Mouse (Mus musculus): Measurements from ENCODE around the gene Ntsr2. TPM values are rescaled to one million over a fixed set of nuclear protein-coding genes. Genes with fewer than 3 reads are reported as not detected.

Ntsr2 gene
- 1 to 10 TPM; 7.9 to 9.3 TPM for total RNA-seq (2021)
- 15.1 and 20.5 TPM in 2 replicates for polyA plus RNA-seq (2012; rRNA removed)
- long read RNA-seq, transcript Ntsr2-201 (4 exons, 1,524 nt), result major isoform, 6 of 9 reads
- long read RNA-seq, partial matches to known transcripts, result 1 of 9 reads
- long read RNA-seq, other reads (novel, unspliced or antisense), result 0 of 9 reads

- no peak within 1 kb of the TSS; the same call in 1 of the 2 replicates for H3K27ac ChIP-seq
- 0 out of 2 replicates have a peak within 1 kb of the TSS, but pooled peaks have one; percentile 4 for H3K4me3 ChIP-seq
- H3K79me2 ChIP-seq (replicated peaks; ENCODE audit: control insufficient read depth, insufficient read depth, low read length), result no peaks in the 10 kb centered on the region
- no peaks in the 10 kb centered on the region for H3K36me3 ChIP-seq (ENCODE audit: control insufficient read depth, insufficient read depth, low read length)
- H3K27me3 ChIP-seq (ENCODE audit: control insufficient read depth, insufficient read depth, low read length), result no peaks in the 10 kb centered on the region
- DNase-seq, result peak; percentile 81 to 86
- TF ChIP-seq EP300 (IDR thresholded peaks at IDR 0.05; ENCODE audit: insufficient read depth, low read depth, low read length) (0 out of 2 replicates have a peak, but pooled peaks have one; percentile 56), POLR2A (IDR thresholded peaks at IDR 0.05; ENCODE audit: insufficient read depth, low read depth, low read length) (no peak), CTCF (IDR thresholded peaks at IDR 0.05) (no peak)
- H3K4me1 ChIP-seq (ENCODE audit: control insufficient read depth, insufficient read depth, low read length), result peaks cover 3% of the 10 kb centered on the region
- peak within 1 kb of the TSS; percentile 36 for H3K9ac ChIP-seq (ENCODE audit: low read depth, low read length)
- 4% methylated on average over 58 of the region's 58 CpGs for WGBS
- intact Hi-C loops (cut with DNase I), result no loop called here
These were observed at the start of gene Ntsr2 for GRCm38 (mm10) chr12:16653332-16654093. Gene Ntsr2, plus strand, starts transcription at chr12:16653382.

- H3K27me3 ChIP-seq (ENCODE audit: control insufficient read depth, insufficient read depth, low read length), result no peaks in the 10 kb centered on the region
These were observed 47.6 kb upstream of the Ntsr2 start for GRCm38 (mm10) chr12:16605624-16606023.

GRCm38 (mm10) chr12:16610936-16611335 lies 42.2 kb upstream of the Ntsr2 start, which contains the start of gene Lpin1:
Gene Lpin1, minus strand, starts transcription at chr12:16610966.
- 58% methylated on average over 2 of the region's 2 CpGs for WGBS
- TF ChIP-seq CTCF (IDR thresholded peaks at IDR 0.05) (no peak), POLR2A (IDR thresholded peaks at IDR 0.05; ENCODE audit: insufficient read depth, low read depth, low read length) (no peak), EP300 (IDR thresholded peaks at IDR 0.05; ENCODE audit: insufficient read depth, low read depth, low read length) (no peak)
- Histone ChIP-seq H3K4me3 (no peak within 1 kb of the TSS), H3K27ac (no peak within 1 kb of the TSS), H3K27me3 (ENCODE audit: control insufficient read depth, insufficient read depth, low read length) (no peaks in the 10 kb centered on the region), H3K79me2 (replicated peaks; ENCODE audit: control insufficient read depth, insufficient read depth, low read length) (no peaks in the 10 kb centered on the region), H3K9ac (ENCODE audit: low read depth, low read length) (no peak within 1 kb of the TSS), H3K4me1 (ENCODE audit: control insufficient read depth, insufficient read depth, low read length) (peaks cover 2% of the 10 kb centered on the region; the same call in 1 of the 2 replicates), H3K36me3 (ENCODE audit: control insufficient read depth, insufficient read depth, low read length) (no peaks in the 10 kb centered on the region)
- intact Hi-C loops (cut with DNase I), result loop anchor here (2.0 kb wide), 1 partner anchor 34 kb away; no protein-coding TSS in a partner anchor
- DNase-seq, result no peak

More at GRCm38 (mm10) chr12:16605624-16606023, 47.6 kb upstream of the Ntsr2 start:
- 74% methylated on average over 5 of the region's 5 CpGs for WGBS
- no peak for TF ChIP-seq CTCF (IDR thresholded peaks at IDR 0.05)
- no peak for TF ChIP-seq EP300 (IDR thresholded peaks at IDR 0.05; ENCODE audit: insufficient read depth, low read depth, low read length)
- no peak for TF ChIP-seq POLR2A (IDR thresholded peaks at IDR 0.05; ENCODE audit: insufficient read depth, low read depth, low read length)
- H3K36me3 ChIP-seq (ENCODE audit: control insufficient read depth, insufficient read depth, low read length), result no peaks in the 10 kb centered on the region
- intact Hi-C loops (cut with DNase I), result no loop called here
- no peak overlapping the region for H3K9ac ChIP-seq (ENCODE audit: low read depth, low read length)
- no peak overlapping the region for H3K27ac ChIP-seq
- no peak overlapping the region for H3K4me3 ChIP-seq
- H3K79me2 ChIP-seq (replicated peaks; ENCODE audit: control insufficient read depth, insufficient read depth, low read length), result no peaks in the 10 kb centered on the region
- H3K4me1 ChIP-seq (ENCODE audit: control insufficient read depth, insufficient read depth, low read length), result no peaks in the 10 kb centered on the region
- no peak for DNase-seq

- no peak overlapping the region for H3K9ac ChIP-seq (ENCODE audit: low read depth, low read length)
- H3K36me3 ChIP-seq (ENCODE audit: control insufficient read depth, insufficient read depth, low read length), result peaks cover 5% of the 10 kb centered on the region
- H3K79me2 ChIP-seq (replicated peaks; ENCODE audit: control insufficient read depth, insufficient read depth, low read length), result no peaks in the 10 kb centered on the region
- no peak overlapping the region for H3K27ac ChIP-seq
- H3K27me3 ChIP-seq (ENCODE audit: control insufficient read depth, insufficient read depth, low read length), result no peaks in the 10 kb centered on the region
- no peak for DNase-seq
- peaks cover 7% of the 10 kb centered on the region for H3K4me1 ChIP-seq (ENCODE audit: control insufficient read depth, insufficient read depth, low read length)
- intact Hi-C loops (cut with DNase I), result loop anchor here (2.0 kb wide), 1 partner anchor 20 kb away; no protein-coding TSS in a partner anchor
- TF ChIP-seq CTCF (IDR thresholded peaks at IDR 0.05), result no peak
- TF ChIP-seq POLR2A (IDR thresholded peaks at IDR 0.05; ENCODE audit: insufficient read depth, low read depth, low read length), result no peak
- TF ChIP-seq EP300 (IDR thresholded peaks at IDR 0.05; ENCODE audit: insufficient read depth, low read depth, low read length), result no peak
- WGBS, result 53% methylated on average over 3 of the region's 3 CpGs
- no peak overlapping the region for H3K4me3 ChIP-seq
These were observed 38.6 kb upstream of the Ntsr2 start for GRCm38 (mm10) chr12:16614556-16614955.

GRCm38 (mm10) chr12:16615738-16616137 lies 37.4 kb upstream of the Ntsr2 start:
- H3K9ac ChIP-seq (ENCODE audit: low read depth, low read length), result no peak overlapping the region

More at GRCm38 (mm10) chr12:16615738-16616137, 37.4 kb upstream of the Ntsr2 start:
- Histone ChIP-seq H3K4me3 (no peak overlapping the region), H3K79me2 (replicated peaks; ENCODE audit: control insufficient read depth, insufficient read depth, low read length) (no peaks in the 10 kb centered on the region), H3K36me3 (ENCODE audit: control insufficient read depth, insufficient read depth, low read length) (peaks cover 5% of the 10 kb centered on the region), H3K27ac (no peak overlapping the region), H3K4me1 (ENCODE audit: control insufficient read depth, insufficient read depth, low read length) (peaks cover 10% of the 10 kb centered on the region), H3K27me3 (ENCODE audit: control insufficient read depth, insufficient read depth, low read length) (no peaks in the 10 kb centered on the region)
- TF ChIP-seq CTCF (IDR thresholded peaks at IDR 0.05) (no peak), POLR2A (IDR thresholded peaks at IDR 0.05; ENCODE audit: insufficient read depth, low read depth, low read length) (no peak), EP300 (IDR thresholded peaks at IDR 0.05; ENCODE audit: insufficient read depth, low read depth, low read length) (no peak)
- no peak for DNase-seq
- WGBS, result 96% methylated on average over 2 of the region's 2 CpGs
- intact Hi-C loops (cut with DNase I), result loop anchor here (2.0 kb wide), 1 partner anchor 21 kb away; no protein-coding TSS in a partner anchor

Measured in heart, adult 2 months (tissue).